Mouse (Mus musculus): Measurements from ENCODE around the gene Hsf5. TPM values are rescaled to one million over a fixed set of nuclear protein-coding genes. Genes with fewer than 3 reads are reported as not detected.

The Hsf5 gene
- polyA plus RNA-seq, 1 experiment from 2014 or later = 0.51 TPM

DNA sequence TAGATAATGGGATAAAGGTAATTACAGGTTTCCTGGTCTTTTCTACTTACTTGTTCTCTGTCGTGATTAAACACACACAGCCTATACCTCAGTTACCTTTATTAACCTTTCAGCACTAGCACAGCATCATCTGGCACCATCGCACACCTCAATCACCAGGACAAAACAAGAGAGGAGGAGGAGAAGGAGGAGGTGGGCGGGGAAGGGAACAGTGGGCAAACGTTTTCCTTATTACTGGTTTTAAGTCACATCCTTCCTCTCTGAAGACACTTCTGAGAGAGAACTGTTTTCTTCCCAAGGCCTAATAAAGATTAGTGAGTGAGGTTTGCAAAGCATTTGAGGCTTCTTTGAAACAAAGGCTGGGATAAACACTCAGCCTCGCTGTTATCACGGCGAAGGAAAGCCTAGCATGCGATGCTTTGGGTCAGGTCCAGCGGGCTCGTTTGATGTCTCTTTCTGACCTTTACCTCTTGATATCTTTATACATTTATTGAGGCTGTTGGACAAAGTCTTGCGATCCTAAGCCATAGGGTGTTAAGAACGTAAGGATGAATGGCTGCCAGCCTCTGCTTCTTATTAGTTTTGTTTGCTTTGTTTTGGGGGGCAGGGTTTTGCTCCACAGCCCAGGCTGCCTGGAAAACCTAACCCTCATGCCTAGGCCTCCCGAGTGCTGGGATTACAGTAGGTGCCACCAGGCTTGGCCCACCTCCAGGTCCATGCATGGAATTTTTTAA is 66.0 kb downstream of the Hsf5 start:
- H3K4me3 ChIP-seq = no peak overlapping the region
- WGBS = 53% methylated on average over 13 of the region's 13 CpGs
- no peak overlapping the region for H3K4me2 ChIP-seq
- ATAC-seq (ENCODE audit: low FRiP score) = no peak
- H3K27ac ChIP-seq = no peak overlapping the region
- H3K4me1 ChIP-seq (replicated peaks) = no peaks in the 10 kb centered on the region
- no peak overlapping the region for H3K9ac ChIP-seq
- no peaks in the 10 kb centered on the region for H3K36me3 ChIP-seq
- H3K9me3 ChIP-seq = no peaks in the 10 kb centered on the region
- H3K27me3 ChIP-seq = 0 out of 2 replicates have a peak, but pooled peaks cover 2% of the 10 kb centered on the region

DNA sequence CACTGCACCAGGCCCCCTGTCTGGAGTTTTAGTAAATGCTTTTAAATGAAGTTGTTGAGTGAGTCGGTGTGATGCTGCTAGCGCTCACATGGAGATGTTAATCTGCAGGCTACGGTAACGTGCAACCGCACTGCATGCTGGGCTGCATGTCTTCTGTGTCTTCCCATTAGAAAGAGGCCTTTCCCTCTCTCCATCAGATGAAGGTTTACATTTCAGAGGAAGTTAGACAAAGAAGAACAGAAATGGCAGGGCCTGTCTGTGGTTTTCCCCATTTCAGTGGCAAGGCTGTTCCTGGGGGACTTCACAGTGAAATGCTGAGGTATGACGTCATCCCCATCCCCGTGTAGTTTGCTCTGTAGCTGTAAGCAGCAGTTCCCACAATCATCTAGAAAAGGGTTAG is 69.4 kb downstream of the Hsf5 start:
- 59% methylated on average over 7 of the region's 7 CpGs for WGBS
- no peak overlapping the region for H3K27ac ChIP-seq

DNA sequence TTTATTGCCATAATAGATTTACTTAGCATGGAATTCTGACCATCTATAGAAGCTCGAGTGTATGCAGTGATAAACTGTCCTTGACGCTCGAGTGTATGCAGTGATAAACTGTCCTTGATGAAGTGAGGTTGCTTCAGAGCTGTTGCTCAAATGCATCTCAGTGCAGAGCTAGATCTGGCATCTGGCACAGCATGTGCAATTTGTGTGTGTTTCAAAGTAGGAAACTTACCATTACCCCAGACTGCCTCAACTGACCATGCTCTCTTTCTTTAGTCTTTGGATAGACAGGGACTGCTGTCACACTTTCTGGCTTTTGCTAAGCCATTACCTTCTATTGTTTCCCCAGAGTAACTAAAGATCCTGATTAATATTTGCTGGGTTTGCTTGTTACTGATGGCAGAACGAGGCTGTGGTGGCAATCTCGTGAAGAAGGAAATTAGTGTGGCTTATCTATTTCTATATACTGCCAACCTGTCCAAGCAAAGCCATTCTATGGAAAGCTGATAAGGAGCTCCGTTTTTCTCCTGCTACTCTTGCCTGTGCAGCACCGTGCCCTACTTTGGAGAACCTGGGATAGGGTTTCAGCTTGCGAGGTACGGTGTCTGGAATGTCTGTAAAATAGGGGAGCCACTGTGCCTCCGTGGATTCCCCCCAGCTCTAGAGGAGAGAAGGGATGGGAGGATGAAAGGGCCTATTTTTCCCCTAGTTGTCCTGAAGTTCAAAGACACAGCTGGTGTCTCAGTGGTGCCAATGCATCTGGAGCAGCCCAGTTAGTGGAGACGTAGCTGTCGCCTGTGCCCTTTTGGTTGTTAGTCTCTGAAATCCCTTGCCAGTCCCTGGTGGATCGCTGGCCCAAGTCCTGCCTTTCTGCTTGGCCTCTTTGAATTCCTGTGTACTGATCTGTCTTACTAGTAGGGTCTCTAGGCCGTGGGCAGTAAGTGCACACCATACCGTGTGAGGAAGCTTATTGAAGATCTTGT is 70.6 kb downstream of the Hsf5 start:
- WGBS = 80% methylated on average over 15 of the region's 15 CpGs
- Histone ChIP-seq H3K36me3 (no peaks in the 10 kb centered on the region), H3K9me3 (no peaks in the 10 kb centered on the region)

More for the DNA sequence above, 69.4 kb downstream of the Hsf5 start:
- Histone ChIP-seq H3K4me1 (replicated peaks) (peaks cover 7% of the 10 kb centered on the region), H3K4me3 (no peak overlapping the region), H3K4me2 (no peak overlapping the region), H3K9me3 (no peaks in the 10 kb centered on the region), H3K9ac (no peak overlapping the region), H3K27me3 (no peaks in the 10 kb centered on the region), H3K36me3 (no peaks in the 10 kb centered on the region)
- ATAC-seq (ENCODE audit: low FRiP score) = no peak

DNA sequence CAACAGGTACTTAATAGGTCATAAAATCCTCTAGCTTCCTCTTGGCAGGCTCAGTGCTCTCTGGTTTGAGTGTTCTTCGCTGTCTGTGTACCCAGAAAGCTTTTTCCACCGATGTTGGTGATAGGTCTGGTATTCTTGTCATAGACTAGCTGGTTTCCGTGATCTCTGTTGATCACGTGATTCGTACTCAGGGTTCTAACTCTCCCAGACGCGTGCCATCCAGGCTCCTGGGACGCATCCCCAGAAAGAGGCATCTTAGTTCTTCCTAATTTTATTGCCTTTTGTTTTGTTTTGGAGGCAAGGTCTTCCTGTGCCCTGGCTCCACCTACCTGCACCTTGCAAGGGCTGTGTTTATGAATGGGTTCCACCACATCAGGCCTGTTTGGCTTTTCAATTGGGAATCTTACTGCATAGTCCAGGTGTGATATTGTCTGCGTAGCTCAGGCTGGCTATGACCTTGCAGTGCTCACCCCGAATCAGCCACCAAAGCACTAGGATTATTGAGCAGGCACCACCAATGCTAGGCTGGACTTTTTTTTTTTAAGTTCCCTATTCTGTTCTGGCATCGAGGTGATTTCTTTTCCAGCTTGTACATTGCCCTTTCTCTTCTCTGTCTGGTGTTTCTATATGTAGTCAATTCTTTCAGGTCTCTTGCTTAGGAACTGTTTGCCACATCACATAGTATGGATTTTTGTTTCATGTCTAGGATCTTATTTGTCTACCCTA is 71.7 kb downstream of the Hsf5 start:
- Histone ChIP-seq H3K4me2 (no peak overlapping the region), H3K36me3 (no peaks in the 10 kb centered on the region), H3K27me3 (no peaks in the 10 kb centered on the region), H3K9ac (no peak overlapping the region), H3K4me3 (no peak overlapping the region), H3K4me1 (replicated peaks) (peaks cover 7% of the 10 kb centered on the region), H3K9me3 (no peaks in the 10 kb centered on the region), H3K27ac (no peak overlapping the region)
- no peak for ATAC-seq (ENCODE audit: low FRiP score)
- 89% methylated on average over 11 of the region's 11 CpGs for WGBS

More for the DNA sequence above, 70.6 kb downstream of the Hsf5 start:
- H3K9ac ChIP-seq = no peak overlapping the region
- H3K27ac ChIP-seq = no peak overlapping the region
- no peak for ATAC-seq (ENCODE audit: low FRiP score)
- no peak overlapping the region for H3K4me3 ChIP-seq
- no peak overlapping the region for H3K4me2 ChIP-seq
- H3K4me1 ChIP-seq (replicated peaks) = peaks cover 7% of the 10 kb centered on the region
- no peaks in the 10 kb centered on the region for H3K27me3 ChIP-seq

DNA sequence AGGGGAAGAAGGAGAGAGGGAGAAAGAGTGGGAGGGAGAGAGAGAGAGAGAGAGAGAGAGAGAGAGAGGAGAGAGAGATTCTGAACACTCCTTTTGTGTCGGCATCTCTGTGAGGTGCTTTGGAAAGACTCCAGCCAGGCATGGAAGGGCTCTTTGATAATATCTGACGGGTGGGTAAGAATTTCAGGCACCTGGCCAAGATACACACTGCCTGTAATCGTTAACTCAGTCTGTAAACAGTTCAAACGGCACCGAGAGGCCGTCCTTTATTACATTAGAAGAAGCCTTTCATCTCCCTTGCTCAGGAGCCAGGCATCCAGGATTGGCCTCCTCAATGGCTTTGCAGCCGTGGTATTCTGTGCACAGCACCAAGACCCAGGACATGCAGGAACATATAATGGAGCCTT is 72.4 kb downstream of the Hsf5 start:
- no peak overlapping the region for H3K4me3 ChIP-seq
- no peak overlapping the region for H3K4me2 ChIP-seq
- no peaks in the 10 kb centered on the region for H3K36me3 ChIP-seq
- no peaks in the 10 kb centered on the region for H3K27me3 ChIP-seq
- ATAC-seq (ENCODE audit: low FRiP score) = no peak
- WGBS = 44% methylated on average over 7 of the region's 7 CpGs
- H3K9me3 ChIP-seq = no peaks in the 10 kb centered on the region
- no peak overlapping the region for H3K9ac ChIP-seq
- no peak overlapping the region for H3K27ac ChIP-seq
- peaks cover 7% of the 10 kb centered on the region for H3K4me1 ChIP-seq (replicated peaks)

DNA sequence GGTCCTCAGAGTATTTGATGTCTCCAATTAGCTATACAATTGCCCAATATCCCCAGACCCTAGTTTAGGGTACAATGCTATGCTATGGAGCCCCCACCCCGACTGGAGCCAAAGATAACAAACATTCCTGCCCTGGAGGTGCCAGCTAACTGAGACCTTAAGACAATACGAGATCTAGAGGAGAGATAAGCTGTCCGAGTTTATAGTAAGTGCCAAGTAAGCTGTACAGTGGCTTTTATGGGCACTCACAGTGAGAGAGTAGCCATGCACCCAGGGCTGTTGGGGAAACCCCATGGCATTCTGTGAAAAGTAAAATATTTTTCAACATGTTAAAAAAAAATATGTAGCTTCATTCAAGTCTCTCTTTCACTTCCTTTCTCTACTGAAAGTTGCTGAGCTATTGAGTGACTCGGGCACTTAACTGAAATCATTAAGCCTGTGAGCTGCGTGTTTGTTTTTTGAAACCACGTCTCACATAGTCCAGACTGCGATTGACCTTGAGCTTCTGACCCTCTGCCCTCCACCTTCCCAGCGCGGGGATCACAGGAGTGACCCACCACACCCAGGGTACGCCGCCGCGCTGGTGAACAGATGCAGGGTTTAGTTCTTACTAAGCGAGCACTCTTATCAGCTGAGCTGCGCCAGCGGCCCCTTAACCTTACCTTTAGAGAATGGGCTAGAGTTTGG is 73.2 kb downstream of the Hsf5 start:
- 75% methylated on average over 16 of the region's 16 CpGs for WGBS

DNA sequence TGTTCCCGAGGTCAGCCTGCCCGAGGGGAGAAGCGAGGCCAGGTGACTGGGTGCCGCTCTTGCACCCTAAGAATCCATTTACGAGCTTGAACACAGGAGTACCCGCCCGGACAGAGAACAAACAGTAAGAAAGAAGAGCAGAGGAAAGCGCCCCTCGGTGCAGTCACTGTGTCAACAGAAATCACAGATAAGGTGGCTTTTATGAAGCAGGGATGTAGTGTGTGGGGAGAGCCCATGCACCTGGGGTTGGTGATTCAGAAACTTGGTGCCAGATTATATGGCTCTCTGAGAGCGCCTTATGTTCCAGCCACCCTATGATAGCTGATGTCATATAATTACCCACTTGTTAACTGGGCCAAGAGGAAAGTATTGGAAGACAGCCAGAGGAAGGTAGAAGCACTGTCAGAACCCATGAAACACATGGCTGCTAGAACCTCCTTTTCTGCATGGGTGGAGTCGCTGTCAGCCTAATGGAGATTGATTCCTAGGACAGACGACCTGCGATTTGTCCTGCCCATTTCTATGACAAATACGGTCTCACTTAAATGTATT is 80.2 kb downstream of the Hsf5 start:
- no peak for ATAC-seq (ENCODE audit: low FRiP score)
- Histone ChIP-seq H3K4me3 (no peak overlapping the region), H3K9me3 (no peaks in the 10 kb centered on the region), H3K27ac (no peak overlapping the region), H3K4me2 (no peak overlapping the region), H3K9ac (no peak overlapping the region), H3K4me1 (replicated peaks) (no peaks in the 10 kb centered on the region), H3K36me3 (no peaks in the 10 kb centered on the region), H3K27me3 (no peaks in the 10 kb centered on the region)
- 81% methylated on average over 14 of the region's 14 CpGs for WGBS

More for the DNA sequence above, 73.2 kb downstream of the Hsf5 start:
- Histone ChIP-seq H3K4me1 (replicated peaks) (peaks cover 7% of the 10 kb centered on the region), H3K27ac (no peak overlapping the region), H3K27me3 (no peaks in the 10 kb centered on the region), H3K36me3 (no peaks in the 10 kb centered on the region), H3K9me3 (no peaks in the 10 kb centered on the region), H3K9ac (no peak overlapping the region), H3K4me3 (no peak overlapping the region), H3K4me2 (no peak overlapping the region)
- ATAC-seq (ENCODE audit: low FRiP score) = no peak

DNA sequence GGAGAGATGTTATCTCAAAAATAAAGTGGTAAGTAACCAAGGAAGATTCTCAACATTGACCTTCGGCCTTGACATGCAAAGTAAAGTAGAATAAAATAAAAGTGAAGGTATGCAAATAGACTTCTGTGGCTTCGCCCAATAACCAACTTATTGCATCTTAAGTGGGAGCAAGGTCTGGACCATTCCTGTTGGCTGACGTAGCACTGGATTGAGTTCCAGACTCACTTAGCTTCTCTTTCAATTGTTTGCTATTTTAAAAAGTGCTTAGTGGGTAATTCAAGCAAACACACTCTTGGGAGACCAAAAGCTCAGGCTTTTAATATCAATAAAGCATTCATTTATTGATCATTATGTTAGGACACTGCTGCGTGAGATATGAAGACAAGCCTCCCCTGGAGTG is 81.2 kb downstream of the Hsf5 start:
- Histone ChIP-seq H3K27ac (no peak overlapping the region), H3K4me1 (replicated peaks) (no peaks in the 10 kb centered on the region), H3K36me3 (no peaks in the 10 kb centered on the region), H3K27me3 (no peaks in the 10 kb centered on the region), H3K9ac (no peak overlapping the region), H3K4me3 (no peak overlapping the region), H3K4me2 (no peak overlapping the region), H3K9me3 (no peaks in the 10 kb centered on the region)
- ATAC-seq (ENCODE audit: low FRiP score) = no peak
- 88% methylated on average over 4 of the region's 4 CpGs for WGBS

DNA sequence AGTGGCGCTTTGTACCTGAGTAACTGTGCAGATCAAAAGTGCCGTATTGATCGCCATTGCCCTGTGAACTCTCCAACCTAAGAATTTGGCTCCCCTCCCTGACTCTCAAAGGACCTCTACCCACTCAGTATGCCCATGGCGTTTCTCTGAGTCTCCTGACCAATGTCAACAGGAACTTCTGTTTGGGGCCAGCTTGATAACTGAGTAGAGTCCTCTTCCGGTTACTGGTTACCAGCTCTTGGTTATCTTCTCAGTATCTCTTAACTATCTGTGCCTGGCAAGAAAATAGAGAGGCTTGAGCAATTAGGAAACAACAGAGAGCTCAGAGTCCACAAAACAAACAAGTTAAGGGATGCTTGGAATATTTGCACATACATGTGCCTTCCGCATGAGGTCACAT is 84.1 kb downstream of the Hsf5 start:
- Histone ChIP-seq H3K36me3 (no peaks in the 10 kb centered on the region), H3K4me3 (no peak overlapping the region), H3K4me1 (replicated peaks) (no peaks in the 10 kb centered on the region), H3K4me2 (no peak overlapping the region), H3K27me3 (no peaks in the 10 kb centered on the region), H3K9ac (no peak overlapping the region), H3K27ac (no peak overlapping the region), H3K9me3 (no peaks in the 10 kb centered on the region)
- 88% methylated on average over 6 of the region's 6 CpGs for WGBS
- ATAC-seq (ENCODE audit: low FRiP score) = no peak

DNA sequence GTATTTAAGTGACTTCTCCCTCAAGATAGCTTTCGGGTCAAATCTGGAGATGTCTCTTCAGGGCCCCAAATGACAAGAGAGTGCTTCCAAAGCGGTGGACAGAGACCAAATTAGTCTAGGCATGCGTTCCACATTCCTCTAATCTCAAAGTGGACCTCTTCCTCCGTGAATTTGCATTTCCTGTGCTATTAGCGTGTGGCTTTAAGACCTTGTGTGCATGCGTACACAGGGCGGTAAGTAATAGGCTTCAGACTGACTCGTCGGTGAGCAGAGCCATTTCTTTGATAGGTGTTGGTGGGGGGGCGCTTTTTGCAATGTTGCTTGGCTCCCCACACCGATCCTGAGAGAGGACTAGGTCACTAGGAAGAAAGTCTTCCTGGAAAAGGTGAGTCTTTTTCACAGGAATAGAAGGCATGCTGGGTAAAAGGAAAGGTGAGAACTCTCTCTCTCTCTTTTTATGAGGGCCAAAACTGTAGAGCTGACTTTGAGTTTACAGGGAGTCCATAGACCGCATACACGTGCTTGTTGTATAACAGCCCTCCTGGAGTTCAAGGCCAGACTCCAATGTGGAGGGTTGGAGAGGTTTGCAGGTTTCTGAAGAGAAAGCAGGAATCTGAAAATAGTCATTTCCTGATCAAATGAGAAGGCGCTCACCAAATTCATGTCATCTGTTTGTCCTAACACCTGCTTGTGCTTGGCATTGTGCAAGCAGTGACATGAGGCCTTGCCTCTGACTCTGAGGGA is 85.1 kb downstream of the Hsf5 start:
- no peak for ATAC-seq (ENCODE audit: low FRiP score)
- no peak overlapping the region for H3K4me2 ChIP-seq
- H3K9ac ChIP-seq = no peak overlapping the region
- 89% methylated on average over 14 of the region's 14 CpGs for WGBS
- H3K36me3 ChIP-seq = no peaks in the 10 kb centered on the region
- no peak overlapping the region for H3K27ac ChIP-seq
- no peaks in the 10 kb centered on the region for H3K9me3 ChIP-seq
- no peaks in the 10 kb centered on the region for H3K4me1 ChIP-seq (replicated peaks)
- H3K4me3 ChIP-seq = no peak overlapping the region
- H3K27me3 ChIP-seq = no peaks in the 10 kb centered on the region

DNA sequence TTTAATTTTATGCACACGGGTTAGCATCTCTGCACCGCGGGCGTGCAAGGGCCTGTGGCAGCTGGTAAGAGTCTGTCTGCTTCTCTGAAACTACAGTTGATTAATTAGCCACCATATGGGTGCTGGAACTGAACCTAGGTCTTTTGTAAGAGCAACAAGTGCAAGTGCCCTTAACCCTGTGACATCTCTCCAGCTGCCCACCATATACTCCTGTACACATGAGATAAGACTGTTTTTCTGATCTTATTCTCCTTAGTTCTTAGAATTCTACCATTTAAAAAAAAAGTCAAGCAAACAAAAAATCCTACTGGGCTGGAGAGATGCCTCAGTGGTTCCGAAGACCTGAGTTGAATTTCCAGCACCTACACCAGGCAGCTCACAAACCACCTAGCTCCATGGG is 86.7 kb downstream of the Hsf5 start:
- no peak overlapping the region for H3K4me2 ChIP-seq
- peaks cover 3% of the 10 kb centered on the region; the same call in 1 of the 2 replicates for H3K27me3 ChIP-seq
- H3K4me3 ChIP-seq = no peak overlapping the region
- no peak overlapping the region for H3K27ac ChIP-seq
- no peak overlapping the region for H3K9ac ChIP-seq
- ATAC-seq (ENCODE audit: low FRiP score) = no peak
- H3K4me1 ChIP-seq (replicated peaks) = no peaks in the 10 kb centered on the region; the same call in 1 of the 2 replicates
- H3K9me3 ChIP-seq = no peaks in the 10 kb centered on the region
- no peaks in the 10 kb centered on the region for H3K36me3 ChIP-seq
- 76% methylated on average over 5 of the region's 5 CpGs for WGBS
